Mouse (Mus musculus) gastrocnemius, postnatal 36 days (tissue): ENCODE measurements at regions not wholly inside any gene's neighbourhood (a gene's known extent, or its start where the extent isn't known, plus 50 kb on each side); places are given as distances from the start of the nearest gene placed in this dataset.
A peak's percentile ranks its signal among the peaks of the same experiment; 100 is the strongest.

Experiments used
- DNase-seq, 2 experiments: peaks; one replicate each; pipeline ENCODE4 v3.0.0; 2022
- intact Hi-C: fragments of 180-260 bp; cut with DNase I; formaldehyde crosslinking; loops from one replicate; pipeline ENCODE4 v1.15.1; 2025

GRCm38 (mm10) chr14:33789556-33789955 is 133.8 kb upstream of the Gdf10 start:
- DNase-seq: no peak
- intact Hi-C loops: no loop called here

- no peak for DNase-seq
- intact Hi-C loops: no loop called here
Measured at GRCm38 (mm10) chr14:33794262-33794661, 129.1 kb upstream of the Gdf10 start.

GRCm38 (mm10) chr14:33797551-33798303 is 125.7 kb upstream of the Gdf10 start:
- intact Hi-C loops: no loop called here
- no peak for DNase-seq

- intact Hi-C loops: no loop called here
- DNase-seq: peak; percentile 25 to 43
Measured at GRCm38 (mm10) chr14:33804321-33804720, 119.1 kb upstream of the Gdf10 start.

- intact Hi-C loops: no loop called here
- peak; percentile 29 to 35 for DNase-seq
Measured at GRCm38 (mm10) chr14:33804721-33805120, 118.7 kb upstream of the Gdf10 start.

GRCm38 (mm10) chr14:33807196-33807595 is 116.2 kb upstream of the Gdf10 start:
- intact Hi-C loops: no loop called here
- DNase-seq: no peak

- peak; percentile 32 to 39 for DNase-seq
- intact Hi-C loops: no loop called here
Measured at GRCm38 (mm10) chr14:33808593-33809265, 114.7 kb upstream of the Gdf10 start.

- DNase-seq: no peak
- intact Hi-C loops: no loop called here
Measured at GRCm38 (mm10) chr14:33810584-33810983, 112.8 kb upstream of the Gdf10 start.

- intact Hi-C loops: no loop called here
- no peak for DNase-seq
Measured at GRCm38 (mm10) chr14:33811241-33811640, 112.1 kb upstream of the Gdf10 start.

- no peak for DNase-seq
- intact Hi-C loops: no loop called here
Measured at GRCm38 (mm10) chr14:33812266-33812665, 111.1 kb upstream of the Gdf10 start.

GRCm38 (mm10) chr14:33812772-33813171 is 110.6 kb upstream of the Gdf10 start:
- no peak for DNase-seq
- intact Hi-C loops: no loop called here

GRCm38 (mm10) chr14:33813274-33813673 is 110.1 kb upstream of the Gdf10 start:
- DNase-seq: no peak
- intact Hi-C loops: no loop called here

GRCm38 (mm10) chr14:33814107-33814506 is 109.3 kb upstream of the Gdf10 start:
- DNase-seq: no peak
- intact Hi-C loops: no loop called here

- intact Hi-C loops: no loop called here
- no peak for DNase-seq
Measured at GRCm38 (mm10) chr14:33814599-33814998, 108.8 kb upstream of the Gdf10 start.

- DNase-seq: no peak
- intact Hi-C loops: loop anchor here (10.0 kb wide), 1 partner anchor 126 kb away; no protein-coding TSS in a partner anchor
Measured at GRCm38 (mm10) chr14:33820541-33821260, 102.7 kb upstream of the Gdf10 start.

- intact Hi-C loops: loop anchor here (10.0 kb wide), 1 partner anchor 127 kb away; no protein-coding TSS in a partner anchor
- no peak for DNase-seq
Measured at GRCm38 (mm10) chr14:33821436-33821835, 102.0 kb upstream of the Gdf10 start.

- intact Hi-C loops: loop anchor here (10.0 kb wide), 1 partner anchor 130 kb away; no protein-coding TSS in a partner anchor
- DNase-seq: no peak
Measured at GRCm38 (mm10) chr14:33824421-33824874, 98.9 kb upstream of the Gdf10 start.

GRCm38 (mm10) chr14:33826003-33826644 is 97.3 kb upstream of the Gdf10 start:
- DNase-seq: no peak
- intact Hi-C loops: loop anchor here (10.0 kb wide), 1 partner anchor 131 kb away; no protein-coding TSS in a partner anchor

GRCm38 (mm10) chr14:33832650-33833319 is 90.6 kb upstream of the Gdf10 start:
- DNase-seq: no peak
- intact Hi-C loops: no loop called here

GRCm38 (mm10) chr14:33836341-33836740 is 87.0 kb upstream of the Gdf10 start:
- intact Hi-C loops: no loop called here
- DNase-seq: no peak
